Mouse (Mus musculus): ENCODE measurements at regions not wholly inside any gene's neighbourhood (a gene's known extent, or its start where the extent isn't known, plus 50 kb on each side); places are given as distances from the start of the nearest gene placed in this dataset.

GRCm38 (mm10) chr10:45986341-45986740 lies 408.7 kb downstream of the Hace1 start:
- no peak for ATAC-seq (ENCODE audit: low read depth)
- WGBS (ENCODE audit: insufficient replicate concordance) = 71% methylated on average over 2 of the region's 2 CpGs
- H3K4me2 ChIP-seq = no peak overlapping the region
- H3K27me3 ChIP-seq = no peaks in the 10 kb centered on the region
- no peak overlapping the region for H3K9ac ChIP-seq
- no peak overlapping the region for H3K27ac ChIP-seq
- no peaks in the 10 kb centered on the region for H3K36me3 ChIP-seq
- H3K4me1 ChIP-seq (replicated peaks) = no peaks in the 10 kb centered on the region
- no peak overlapping the region for H3K4me3 ChIP-seq (replicated peaks)
- no peak for DNase-seq
- H3K9me3 ChIP-seq (replicated peaks) = no peaks in the 10 kb centered on the region

- Histone ChIP-seq H3K9me3 (replicated peaks) (no peaks in the 10 kb centered on the region), H3K4me2 (no peak overlapping the region), H3K27me3 (no peaks in the 10 kb centered on the region), H3K4me1 (replicated peaks) (no peaks in the 10 kb centered on the region), H3K9ac (no peak overlapping the region), H3K27ac (no peak overlapping the region), H3K4me3 (replicated peaks) (no peak overlapping the region), H3K36me3 (no peaks in the 10 kb centered on the region)
- 37% methylated on average over 2 of the region's 2 CpGs for WGBS (ENCODE audit: insufficient replicate concordance)
- DNase-seq = no peak
- ATAC-seq (ENCODE audit: low read depth) = no peak
Observed at GRCm38 (mm10) chr10:46006319-46006718, 428.7 kb downstream of the Hace1 start.

- ATAC-seq (ENCODE audit: low read depth) = no peak
- no peak for DNase-seq
- H3K4me2 ChIP-seq = no peak overlapping the region
- 19% methylated on average over 12 of the region's 12 CpGs for WGBS (ENCODE audit: insufficient replicate concordance)
- H3K36me3 ChIP-seq = no peaks in the 10 kb centered on the region
- no peak overlapping the region for H3K27ac ChIP-seq
- no peaks in the 10 kb centered on the region for H3K9me3 ChIP-seq (replicated peaks)
- no peaks in the 10 kb centered on the region for H3K4me1 ChIP-seq (replicated peaks)
- no peak overlapping the region for H3K9ac ChIP-seq
- no peak overlapping the region for H3K4me3 ChIP-seq (replicated peaks)
- H3K27me3 ChIP-seq = no peaks in the 10 kb centered on the region
Observed at GRCm38 (mm10) chr10:46011916-46012596, 434.4 kb downstream of the Hace1 start.

GRCm38 (mm10) chr10:46012599-46012998 lies 435.0 kb downstream of the Hace1 start:
- Histone ChIP-seq H3K9ac (no peak overlapping the region), H3K4me2 (no peak overlapping the region), H3K4me1 (replicated peaks) (no peaks in the 10 kb centered on the region), H3K27me3 (no peaks in the 10 kb centered on the region), H3K4me3 (replicated peaks) (no peak overlapping the region), H3K9me3 (replicated peaks) (no peaks in the 10 kb centered on the region), H3K27ac (no peak overlapping the region), H3K36me3 (no peaks in the 10 kb centered on the region)
- WGBS (ENCODE audit: insufficient replicate concordance) = 55% methylated on average over 6 of the region's 6 CpGs
- DNase-seq (no peak), ATAC-seq (ENCODE audit: low read depth) (no peak)

- H3K27ac ChIP-seq = no peak overlapping the region
- WGBS (ENCODE audit: insufficient replicate concordance) = 43% methylated on average over 5 of the region's 5 CpGs
- no peak overlapping the region for H3K9ac ChIP-seq
- no peaks in the 10 kb centered on the region for H3K36me3 ChIP-seq
- H3K9me3 ChIP-seq (replicated peaks) = no peaks in the 10 kb centered on the region
- H3K4me1 ChIP-seq (replicated peaks) = no peaks in the 10 kb centered on the region
- ATAC-seq (ENCODE audit: low read depth) (no peak), DNase-seq (no peak)
- no peaks in the 10 kb centered on the region for H3K27me3 ChIP-seq
- H3K4me3 ChIP-seq (replicated peaks) = no peak overlapping the region
- H3K4me2 ChIP-seq = no peak overlapping the region
Observed at GRCm38 (mm10) chr10:46016295-46016694, 438.7 kb downstream of the Hace1 start.

GRCm38 (mm10) chr10:46045474-46046093 lies 468.0 kb downstream of the Hace1 start:
- Histone ChIP-seq H3K9me3 (replicated peaks) (no peaks in the 10 kb centered on the region), H3K4me1 (replicated peaks) (no peaks in the 10 kb centered on the region), H3K4me3 (replicated peaks) (no peak overlapping the region), H3K27ac (no peak overlapping the region), H3K4me2 (no peak overlapping the region), H3K9ac (no peak overlapping the region), H3K27me3 (no peaks in the 10 kb centered on the region), H3K36me3 (no peaks in the 10 kb centered on the region)
- WGBS (ENCODE audit: insufficient replicate concordance) = 55% methylated on average over 6 of the region's 6 CpGs
- no peak for ATAC-seq (ENCODE audit: low read depth)
- no peak for DNase-seq

- H3K27ac ChIP-seq = no peak overlapping the region
- H3K9ac ChIP-seq = no peak overlapping the region
- no peaks in the 10 kb centered on the region for H3K9me3 ChIP-seq (replicated peaks)
- ATAC-seq (ENCODE audit: low read depth) (no peak), DNase-seq (no peak)
- no peaks in the 10 kb centered on the region for H3K4me1 ChIP-seq (replicated peaks)
- H3K36me3 ChIP-seq = no peaks in the 10 kb centered on the region
- H3K27me3 ChIP-seq = no peaks in the 10 kb centered on the region
- no peak overlapping the region for H3K4me2 ChIP-seq
- H3K4me3 ChIP-seq (replicated peaks) = no peak overlapping the region
Observed at GRCm38 (mm10) chr10:46046094-46046749, 468.6 kb downstream of the Hace1 start.

- no peak overlapping the region for H3K4me3 ChIP-seq (replicated peaks)
- WGBS (ENCODE audit: insufficient replicate concordance) = 61% methylated on average over 8 of the region's 8 CpGs
- H3K4me2 ChIP-seq = no peak overlapping the region
- no peak overlapping the region for H3K27ac ChIP-seq
- H3K36me3 ChIP-seq = no peaks in the 10 kb centered on the region
- DNase-seq (no peak), ATAC-seq (ENCODE audit: low read depth) (no peak)
- no peaks in the 10 kb centered on the region for H3K9me3 ChIP-seq (replicated peaks)
- no peaks in the 10 kb centered on the region for H3K27me3 ChIP-seq
- no peak overlapping the region for H3K9ac ChIP-seq
- no peaks in the 10 kb centered on the region for H3K4me1 ChIP-seq (replicated peaks)
Observed at GRCm38 (mm10) chr10:46046890-46047414, 469.3 kb downstream of the Hace1 start.

GRCm38 (mm10) chr10:46047591-46047990 lies 470.0 kb downstream of the Hace1 start:
- H3K9ac ChIP-seq = no peak overlapping the region
- ATAC-seq (ENCODE audit: low read depth) (no peak), DNase-seq (no peak)
- whole genome bisulfite sequencing (ENCODE audit: insufficient replicate concordance) = 60% methylated on average over 4 of the region's 4 CpGs
- no peaks in the 10 kb centered on the region for H3K4me1 ChIP-seq (replicated peaks)
- H3K27ac ChIP-seq = no peak overlapping the region
- H3K36me3 ChIP-seq = no peaks in the 10 kb centered on the region
- no peaks in the 10 kb centered on the region for H3K27me3 ChIP-seq
- no peak overlapping the region for H3K4me2 ChIP-seq
- no peaks in the 10 kb centered on the region for H3K9me3 ChIP-seq (replicated peaks)
- no peak overlapping the region for H3K4me3 ChIP-seq (replicated peaks)

GRCm38 (mm10) chr10:46057362-46058198 lies 480.0 kb downstream of the Hace1 start:
- no peak overlapping the region for H3K4me3 ChIP-seq (replicated peaks)
- no peaks in the 10 kb centered on the region for H3K9me3 ChIP-seq (replicated peaks)
- H3K27me3 ChIP-seq = no peaks in the 10 kb centered on the region
- H3K4me1 ChIP-seq (replicated peaks) = no peaks in the 10 kb centered on the region
- H3K27ac ChIP-seq = no peak overlapping the region
- ATAC-seq (ENCODE audit: low read depth) = no peak
- no peak overlapping the region for H3K9ac ChIP-seq
- no peak for DNase-seq
- no peak overlapping the region for H3K4me2 ChIP-seq
- no peaks in the 10 kb centered on the region for H3K36me3 ChIP-seq
- 34% methylated on average over 14 of the region's 14 CpGs for WGBS (ENCODE audit: insufficient replicate concordance)

GRCm38 (mm10) chr10:46058199-46058472 lies 480.5 kb downstream of the Hace1 start:
- no peaks in the 10 kb centered on the region for H3K27me3 ChIP-seq
- no peaks in the 10 kb centered on the region for H3K36me3 ChIP-seq
- H3K4me1 ChIP-seq (replicated peaks) = no peaks in the 10 kb centered on the region
- ATAC-seq (ENCODE audit: low read depth) = no peak
- H3K27ac ChIP-seq = no peak overlapping the region
- no peak overlapping the region for H3K4me2 ChIP-seq
- H3K9me3 ChIP-seq (replicated peaks) = no peaks in the 10 kb centered on the region
- no peak overlapping the region for H3K4me3 ChIP-seq (replicated peaks)
- H3K9ac ChIP-seq = no peak overlapping the region
- 56% methylated on average over 5 of the region's 5 CpGs for WGBS (ENCODE audit: insufficient replicate concordance)
- DNase-seq = no peak

Data from liver, embryonic 13.5 days (tissue).